Mouse (Mus musculus): Measurements from ENCODE around the gene Apol7a. TPM values are rescaled to one million over a fixed set of nuclear protein-coding genes. Genes with fewer than 3 reads are reported as not detected.

Apol7a gene
- polyA plus RNA-seq, 1 experiment, result not detected

GRCm38 (mm10) chr15:77387462-77387861, 11.4 kb downstream of the Apol7a start:
- TF ChIP-seq CTCF (IDR thresholded peaks at IDR 0.05; ENCODE audit: low read depth, low read length) (no peak), POLR2A (IDR thresholded peaks at IDR 0.05; ENCODE audit: borderline replicate concordance, low read depth, low read length) (no peak)
- Histone ChIP-seq H3K4me3 (ENCODE audit: insufficient read depth, low read length) (no peak overlapping the region), H3K27ac (ENCODE audit: insufficient read depth, low read depth, low read length) (no peak overlapping the region), H3K4me1 (ENCODE audit: control insufficient read depth, insufficient read depth, low read length) (no peaks in the 10 kb centered on the region)

GRCm38 (mm10) chr15:77384340-77385030, 14.4 kb downstream of the Apol7a start:
- no peak for TF ChIP-seq CTCF (IDR thresholded peaks at IDR 0.05; ENCODE audit: low read depth, low read length)
- no peak for TF ChIP-seq POLR2A (IDR thresholded peaks at IDR 0.05; ENCODE audit: borderline replicate concordance, low read depth, low read length)
- Histone ChIP-seq H3K27ac (ENCODE audit: insufficient read depth, low read depth, low read length) (no peak overlapping the region), H3K4me1 (ENCODE audit: control insufficient read depth, insufficient read depth, low read length) (no peaks in the 10 kb centered on the region), H3K4me3 (ENCODE audit: insufficient read depth, low read length) (no peak overlapping the region)

GRCm38 (mm10) chr15:77382880-77383279, 16.0 kb downstream of the Apol7a start:
- TF ChIP-seq CTCF (IDR thresholded peaks at IDR 0.05; ENCODE audit: low read depth, low read length), result no peak
- TF ChIP-seq POLR2A (IDR thresholded peaks at IDR 0.05; ENCODE audit: borderline replicate concordance, low read depth, low read length), result no peak
- H3K4me1 ChIP-seq (ENCODE audit: control insufficient read depth, insufficient read depth, low read length), result no peaks in the 10 kb centered on the region
- no peak overlapping the region for H3K4me3 ChIP-seq (ENCODE audit: insufficient read depth, low read length)
- H3K27ac ChIP-seq (ENCODE audit: insufficient read depth, low read depth, low read length), result no peak overlapping the region

DNA sequence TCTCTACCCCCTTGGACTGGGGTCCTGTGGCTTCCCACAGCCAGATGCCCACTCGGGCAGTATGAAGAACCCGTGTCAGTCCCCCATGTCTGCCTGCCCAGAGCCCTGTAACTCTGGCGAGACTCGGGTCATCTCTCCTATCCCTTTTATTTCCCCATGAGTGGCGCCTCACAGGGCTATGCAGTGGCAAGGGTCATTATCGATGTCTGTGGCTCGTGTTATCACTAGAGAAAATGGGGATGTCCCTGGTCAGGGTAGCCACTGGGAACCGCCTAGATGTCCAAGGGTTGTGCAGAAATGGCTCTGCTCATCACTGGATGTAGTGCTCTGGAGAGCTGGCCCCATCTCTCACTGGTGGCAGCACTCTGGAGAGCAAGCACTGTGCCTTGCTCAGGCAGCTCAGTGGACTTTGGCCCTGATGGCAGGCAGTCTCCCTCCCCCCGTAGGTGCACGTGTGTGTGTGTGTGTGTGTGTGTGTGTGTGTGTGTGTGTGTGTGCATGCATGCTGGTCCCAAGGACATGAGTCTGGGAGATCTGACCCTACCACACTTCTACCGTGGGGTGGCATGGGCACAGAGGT, 16.5 kb downstream of the Apol7a start:
- Histone ChIP-seq H3K4me1 (ENCODE audit: control insufficient read depth, insufficient read depth, low read length) (no peaks in the 10 kb centered on the region), H3K4me3 (ENCODE audit: insufficient read depth, low read length) (no peak overlapping the region), H3K27ac (ENCODE audit: insufficient read depth, low read depth, low read length) (no peak overlapping the region)
- TF ChIP-seq CTCF (IDR thresholded peaks at IDR 0.05; ENCODE audit: low read depth, low read length) (no peak), POLR2A (IDR thresholded peaks at IDR 0.05; ENCODE audit: borderline replicate concordance, low read depth, low read length) (no peak)

GRCm38 (mm10) chr15:77381481-77381880, 17.4 kb downstream of the Apol7a start:
- Histone ChIP-seq H3K4me3 (ENCODE audit: insufficient read depth, low read length) (no peak overlapping the region), H3K4me1 (ENCODE audit: control insufficient read depth, insufficient read depth, low read length) (no peaks in the 10 kb centered on the region), H3K27ac (ENCODE audit: insufficient read depth, low read depth, low read length) (no peak overlapping the region)
- TF ChIP-seq POLR2A (IDR thresholded peaks at IDR 0.05; ENCODE audit: borderline replicate concordance, low read depth, low read length) (no peak), CTCF (IDR thresholded peaks at IDR 0.05; ENCODE audit: low read depth, low read length) (no peak)

DNA sequence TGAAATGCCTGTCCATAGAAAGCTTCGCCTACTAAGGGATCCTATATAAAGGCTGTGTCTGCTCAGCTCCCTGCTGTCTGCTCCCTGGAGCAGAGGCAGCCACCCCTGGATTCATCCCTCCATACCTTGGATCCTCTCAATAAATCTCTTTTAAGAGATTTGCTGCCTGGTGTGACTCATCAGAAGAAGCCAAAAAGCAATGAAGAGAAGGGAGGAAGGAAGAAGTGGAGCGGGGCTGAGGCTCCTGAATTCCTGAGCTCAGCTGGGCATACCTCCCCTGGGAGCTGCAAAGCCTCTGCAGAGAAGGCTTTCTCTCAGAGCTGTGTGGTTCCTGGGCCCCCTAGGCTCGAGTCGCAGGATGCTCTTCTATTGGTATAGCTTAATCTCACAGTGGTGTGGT, 19.0 kb downstream of the Apol7a start:
- Histone ChIP-seq H3K4me1 (ENCODE audit: control insufficient read depth, insufficient read depth, low read length) (no peaks in the 10 kb centered on the region), H3K4me3 (ENCODE audit: insufficient read depth, low read length) (no peak overlapping the region), H3K27ac (ENCODE audit: insufficient read depth, low read depth, low read length) (no peak overlapping the region)
- TF ChIP-seq CTCF (IDR thresholded peaks at IDR 0.05; ENCODE audit: low read depth, low read length), result no peak
- no peak for TF ChIP-seq POLR2A (IDR thresholded peaks at IDR 0.05; ENCODE audit: borderline replicate concordance, low read depth, low read length)

GRCm38 (mm10) chr15:77377419-77377818, 21.5 kb downstream of the Apol7a start:
- TF ChIP-seq CTCF (IDR thresholded peaks at IDR 0.05; ENCODE audit: low read depth, low read length) (no peak), POLR2A (IDR thresholded peaks at IDR 0.05; ENCODE audit: borderline replicate concordance, low read depth, low read length) (no peak)
- H3K4me3 ChIP-seq (ENCODE audit: insufficient read depth, low read length), result no peak overlapping the region
- no peak overlapping the region for H3K27ac ChIP-seq (ENCODE audit: insufficient read depth, low read depth, low read length)
- no peaks in the 10 kb centered on the region for H3K4me1 ChIP-seq (ENCODE audit: control insufficient read depth, insufficient read depth, low read length)

GRCm38 (mm10) chr15:77376920-77377319, 22.0 kb downstream of the Apol7a start:
- no peak for TF ChIP-seq POLR2A (IDR thresholded peaks at IDR 0.05; ENCODE audit: borderline replicate concordance, low read depth, low read length)
- TF ChIP-seq CTCF (IDR thresholded peaks at IDR 0.05; ENCODE audit: low read depth, low read length), result no peak
- Histone ChIP-seq H3K4me1 (ENCODE audit: control insufficient read depth, insufficient read depth, low read length) (no peaks in the 10 kb centered on the region), H3K4me3 (ENCODE audit: insufficient read depth, low read length) (no peak overlapping the region), H3K27ac (ENCODE audit: insufficient read depth, low read depth, low read length) (no peak overlapping the region)

DNA sequence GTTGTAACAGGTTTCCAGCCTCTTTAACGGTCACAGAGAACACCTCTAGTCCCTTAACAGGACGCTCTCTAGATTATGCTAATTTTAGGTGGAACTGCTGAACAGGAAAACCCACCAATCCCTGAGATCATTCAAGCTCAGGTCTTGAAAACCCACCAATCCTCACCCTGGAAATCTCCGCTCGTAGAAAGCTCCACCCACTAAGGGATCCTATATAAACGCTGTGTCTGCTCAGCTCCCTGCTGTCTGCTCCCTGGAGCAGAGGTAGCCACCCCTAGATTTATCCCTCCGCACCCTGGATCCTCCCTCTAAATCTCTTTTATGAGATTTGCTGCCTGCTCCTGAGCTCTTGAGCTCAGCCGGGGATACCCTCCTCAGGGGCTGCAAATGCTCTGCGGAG, 28.3 kb downstream of the Apol7a start:
- H3K27ac ChIP-seq (ENCODE audit: insufficient read depth, low read depth, low read length), result no peak overlapping the region
- no peak for TF ChIP-seq CTCF (IDR thresholded peaks at IDR 0.05; ENCODE audit: low read depth, low read length)
- no peak for TF ChIP-seq POLR2A (IDR thresholded peaks at IDR 0.05; ENCODE audit: borderline replicate concordance, low read depth, low read length)
- no peak overlapping the region for H3K4me3 ChIP-seq (ENCODE audit: insufficient read depth, low read length)
- no peaks in the 10 kb centered on the region for H3K4me1 ChIP-seq (ENCODE audit: control insufficient read depth, insufficient read depth, low read length)

DNA sequence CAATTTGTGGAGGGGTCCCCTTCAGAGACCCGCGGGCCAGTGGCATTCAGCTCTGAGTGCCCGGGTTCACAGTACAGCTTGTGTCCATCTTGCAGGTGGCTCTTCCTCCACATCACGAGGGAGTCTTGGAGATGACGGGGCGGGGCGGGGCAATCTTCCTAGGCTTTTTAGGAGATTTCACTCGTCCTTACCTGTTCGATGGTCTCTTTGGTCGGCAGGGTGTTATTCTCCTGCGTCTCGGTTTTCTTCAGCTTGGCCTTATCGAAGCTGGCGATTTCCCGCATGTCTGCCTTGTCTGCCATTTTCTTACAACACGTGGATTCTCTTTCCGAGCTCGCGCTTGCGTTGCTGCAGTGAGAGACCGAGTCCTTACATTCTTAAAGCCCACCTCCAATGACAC, 28.9 kb downstream of the Apol7a start:
- TF ChIP-seq CTCF (IDR thresholded peaks at IDR 0.05; ENCODE audit: low read depth, low read length) (no peak), POLR2A (IDR thresholded peaks at IDR 0.05; ENCODE audit: borderline replicate concordance, low read depth, low read length) (no peak)
- Histone ChIP-seq H3K4me3 (ENCODE audit: insufficient read depth, low read length) (no peak overlapping the region), H3K4me1 (ENCODE audit: control insufficient read depth, insufficient read depth, low read length) (no peaks in the 10 kb centered on the region), H3K27ac (ENCODE audit: insufficient read depth, low read depth, low read length) (no peak overlapping the region)

All from bone marrow macrophage, adult 2 months (primary cell).